Mouse (Mus musculus): Measurements from ENCODE around the gene Arih1.
A peak's percentile ranks its signal among the peaks of the same experiment; 100 is the strongest.
"Not testable (repeated sequence)": the region's sequence is repeated elsewhere in the genome, so short reads cannot be mapped to it uniquely, and the experiment has no call there.

Arih1 gene

DNA sequence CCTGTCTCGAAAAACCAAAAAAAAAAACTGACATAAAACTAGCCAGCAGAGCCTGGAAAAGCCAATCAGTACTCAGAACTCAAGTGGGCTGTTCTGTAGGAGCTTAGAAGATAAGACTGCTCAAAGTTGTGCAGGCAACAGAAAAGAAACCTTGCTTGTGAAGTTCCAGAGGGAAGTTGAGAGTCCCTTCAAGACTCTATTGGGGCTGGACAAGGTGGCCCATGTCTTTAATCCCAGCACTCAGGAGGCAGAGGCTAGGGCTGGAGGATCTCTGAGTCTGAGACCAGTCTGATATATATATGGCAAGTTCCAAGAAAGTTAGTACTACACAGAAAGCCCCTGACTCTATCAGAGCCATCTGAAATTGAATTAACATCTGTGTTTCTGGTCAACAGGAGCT lies 28.0 kb downstream of the Arih1 start:
- no peak for DNase-seq (ENCODE audit: low spot score)

DNA sequence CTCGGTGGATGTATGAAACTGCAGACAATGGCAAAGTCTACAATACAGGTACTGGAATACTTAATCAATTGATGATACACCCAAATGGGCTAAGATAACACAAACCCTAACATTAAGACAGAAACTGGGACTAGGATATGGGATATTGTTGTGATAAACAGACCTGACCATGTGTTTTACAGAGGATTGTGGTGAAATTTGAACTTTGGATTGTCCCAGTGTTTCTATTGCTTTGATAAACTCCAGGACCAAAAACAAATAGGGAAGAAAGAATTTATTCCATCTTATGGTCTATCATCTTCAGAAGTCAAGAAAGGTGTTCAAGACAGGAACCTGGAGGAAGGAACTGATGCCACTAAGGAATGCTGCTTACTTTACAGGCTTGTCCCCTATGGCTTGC lies 28.7 kb downstream of the Arih1 start:
- DNase-seq (ENCODE audit: low spot score): no peak

DNA sequence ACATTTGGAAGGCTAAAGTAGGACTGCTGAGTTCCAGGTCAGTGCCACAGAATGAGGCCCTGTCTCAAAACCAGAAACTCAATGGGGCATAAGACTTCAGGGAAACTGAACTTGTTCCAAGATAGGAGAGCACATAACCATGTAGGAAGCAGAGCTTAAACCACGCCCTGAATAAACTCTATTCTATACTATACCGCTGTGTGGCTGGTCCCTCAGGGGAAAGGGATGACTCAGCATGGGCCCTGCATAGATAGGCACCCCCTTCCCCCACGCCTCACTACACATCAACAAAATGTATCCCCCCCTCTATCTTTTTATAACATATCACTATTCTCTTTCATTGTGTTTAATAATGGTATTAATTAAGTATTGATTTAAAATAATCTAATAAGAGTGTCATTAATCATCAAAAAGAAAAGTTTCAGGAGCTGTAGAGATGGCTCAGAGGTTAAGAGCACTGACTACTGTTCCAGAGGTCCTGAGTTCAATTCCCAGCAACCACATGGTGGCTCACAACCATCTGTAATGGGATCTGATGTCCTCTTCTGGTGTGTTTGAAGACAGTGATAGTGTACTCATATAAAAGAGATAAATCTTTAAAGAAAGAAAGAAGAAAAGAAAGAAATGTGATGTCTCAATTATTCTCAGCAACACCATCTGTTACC lies 30.9 kb downstream of the Arih1 start:
- DNase-seq (ENCODE audit: low spot score): no peak

DNA sequence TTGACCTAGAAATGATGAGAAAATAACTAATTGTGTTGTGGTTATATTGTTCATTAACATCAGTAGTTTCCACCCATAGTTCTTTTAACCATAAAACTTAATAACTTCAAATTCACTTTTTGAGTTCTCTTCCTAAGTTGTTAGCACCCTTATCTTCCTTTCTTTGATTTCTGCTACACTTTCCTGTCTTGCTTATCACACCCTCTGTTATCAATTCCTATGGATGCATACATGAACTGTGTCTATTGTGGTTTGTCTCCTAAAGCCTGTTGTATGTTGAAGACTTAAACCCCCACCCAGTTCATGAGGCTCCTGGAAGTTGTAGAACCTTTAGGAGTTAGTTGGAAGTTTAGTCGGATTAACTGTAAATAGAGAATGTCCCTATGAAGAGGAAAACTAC lies 52.7 kb downstream of the Arih1 start:
- DNase-seq (ENCODE audit: low spot score): no peak

DNA sequence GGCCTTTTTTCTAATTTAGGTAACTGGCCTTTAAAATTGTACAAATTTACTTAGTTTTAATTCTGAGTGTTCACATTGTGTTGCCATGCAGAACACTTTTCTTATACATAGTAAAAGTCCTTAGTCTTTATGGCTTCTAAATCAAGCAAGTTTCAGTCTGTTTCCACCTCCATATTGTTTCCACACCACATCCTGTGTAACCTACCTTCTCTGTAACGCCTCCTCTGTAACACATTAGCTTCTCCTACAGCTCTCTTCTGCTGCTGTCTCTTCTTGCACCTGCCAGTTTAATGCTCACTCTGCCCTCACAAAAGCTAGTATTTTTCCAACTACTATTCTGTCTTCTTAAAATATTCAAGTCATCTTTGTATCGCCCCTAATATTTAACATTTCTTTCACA lies 54.8 kb downstream of the Arih1 start:
- peak; percentile 36 for DNase-seq (ENCODE audit: low spot score)

DNA sequence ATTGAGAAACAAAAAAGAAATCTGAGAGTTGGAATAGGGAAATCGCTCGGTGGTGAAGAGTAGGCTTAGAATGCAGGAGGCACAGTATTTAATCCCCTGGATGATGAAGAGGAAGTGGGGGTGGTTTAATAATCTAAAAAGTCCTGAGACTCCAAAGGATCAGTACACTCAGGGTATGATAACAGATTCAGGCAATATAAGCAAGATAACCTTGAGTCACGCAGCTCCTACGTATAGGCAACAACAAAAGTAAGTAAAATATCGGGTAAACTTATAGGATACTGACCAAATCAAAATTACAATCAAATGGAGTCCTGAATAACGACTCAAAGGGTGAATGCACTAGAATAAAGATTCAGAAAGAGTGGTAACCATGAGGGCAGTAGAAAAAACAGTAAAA lies 65.9 kb downstream of the Arih1 start:
- no peak for DNase-seq (ENCODE audit: low spot score)

DNA sequence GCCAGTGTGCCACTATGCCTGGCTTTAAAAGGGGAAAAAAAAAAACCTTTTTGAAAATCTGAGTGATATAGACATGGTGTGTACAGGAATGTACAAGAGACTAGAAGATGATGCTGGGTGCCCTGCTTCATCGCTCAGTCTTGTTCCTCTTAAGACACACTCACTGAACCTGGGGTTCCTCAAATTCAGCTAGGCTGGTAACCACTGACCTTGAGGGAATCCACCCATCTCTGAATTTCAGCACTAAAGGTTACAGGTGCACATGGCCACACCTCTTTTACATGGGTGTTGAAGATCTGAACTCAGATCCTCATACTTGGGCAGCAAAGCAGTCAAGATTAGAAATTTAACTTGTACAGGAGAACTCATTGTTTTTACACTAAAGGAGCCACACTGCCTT lies 79.1 kb downstream of the Arih1 start:
- DNase-seq (ENCODE audit: low spot score): no peak

DNA sequence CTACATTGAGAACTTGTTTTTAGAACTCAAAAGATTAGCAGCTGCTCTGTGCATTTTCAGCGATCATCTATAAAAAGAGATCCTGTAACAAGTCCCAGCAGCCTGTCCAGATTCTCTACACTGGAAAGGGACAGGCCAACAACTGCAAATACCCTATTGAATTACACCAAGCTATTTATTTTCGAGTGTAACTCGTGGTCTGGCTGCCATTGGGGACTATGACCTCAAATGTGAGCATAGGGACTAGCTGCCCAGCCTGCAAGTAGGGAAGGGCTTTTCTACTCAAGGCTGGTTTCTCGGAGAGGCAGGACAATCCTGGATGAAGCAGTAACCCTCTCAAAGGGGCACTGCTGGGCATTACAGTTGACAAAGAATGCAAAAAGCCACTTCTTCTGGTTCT lies 97.3 kb downstream of the Arih1 start:
- no peak for DNase-seq (ENCODE audit: low spot score)

DNA sequence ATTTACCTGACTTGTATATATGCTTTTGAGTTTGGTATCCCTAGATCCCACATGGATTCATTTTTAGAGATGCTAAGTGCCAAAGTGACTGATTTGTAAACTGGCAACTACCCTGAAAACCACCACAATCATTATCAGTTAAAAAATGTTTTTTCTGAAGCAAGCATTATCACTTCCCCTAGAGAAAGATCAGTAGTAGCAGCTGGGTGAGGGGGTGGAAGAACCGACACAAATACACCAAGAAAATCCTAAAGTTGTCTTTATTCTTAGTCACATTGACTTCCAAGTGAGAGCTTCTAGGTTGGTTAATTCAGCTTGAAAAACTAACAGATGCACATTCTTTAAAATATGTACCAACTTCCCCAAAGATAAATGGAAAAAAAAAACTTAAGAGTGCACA lies 98.1 kb downstream of the Arih1 start:
- DNase-seq (ENCODE audit: low spot score): no peak

DNA sequence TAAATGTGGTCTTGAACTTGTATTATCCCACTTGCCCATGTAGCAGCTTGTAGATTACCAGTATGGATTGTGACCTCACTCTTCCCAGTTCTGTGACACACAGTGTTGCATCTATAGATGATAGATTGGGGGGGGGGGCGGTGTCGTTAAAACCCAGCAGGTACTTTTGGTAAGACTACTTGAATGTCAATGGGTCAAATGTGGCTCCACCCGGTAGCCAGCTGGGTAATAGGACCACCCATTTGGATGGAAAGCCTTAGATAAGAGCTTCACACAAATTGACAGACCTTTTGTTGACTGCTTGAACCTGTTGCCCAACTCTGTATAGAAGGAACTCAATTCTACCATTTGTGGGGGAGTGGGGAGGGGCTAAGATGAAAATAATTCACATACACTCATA lies 99.0 kb downstream of the Arih1 start:
- DNase-seq (ENCODE audit: low spot score): no peak

DNA sequence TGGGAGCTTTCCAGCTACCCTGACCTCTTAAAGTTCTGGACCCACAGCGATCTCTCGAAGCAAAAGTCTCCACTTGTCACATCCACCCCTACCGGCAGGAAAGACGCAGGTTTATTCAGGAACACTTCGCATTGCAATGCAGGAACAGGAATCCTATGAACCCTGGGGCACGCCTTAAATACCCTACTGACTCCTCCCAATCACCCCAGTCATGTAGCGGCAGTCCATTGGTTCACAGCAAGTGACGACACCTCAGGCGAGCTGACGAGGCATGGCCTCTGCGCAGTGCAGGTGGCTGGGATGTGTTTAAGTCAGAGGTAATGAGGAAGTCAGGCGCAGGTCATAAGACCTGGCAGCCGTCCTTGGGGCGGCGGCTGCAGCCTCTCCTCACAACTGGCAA lies 110.8 kb downstream of the Arih1 start:
- DNase-seq (ENCODE audit: low spot score): no peak

DNA sequence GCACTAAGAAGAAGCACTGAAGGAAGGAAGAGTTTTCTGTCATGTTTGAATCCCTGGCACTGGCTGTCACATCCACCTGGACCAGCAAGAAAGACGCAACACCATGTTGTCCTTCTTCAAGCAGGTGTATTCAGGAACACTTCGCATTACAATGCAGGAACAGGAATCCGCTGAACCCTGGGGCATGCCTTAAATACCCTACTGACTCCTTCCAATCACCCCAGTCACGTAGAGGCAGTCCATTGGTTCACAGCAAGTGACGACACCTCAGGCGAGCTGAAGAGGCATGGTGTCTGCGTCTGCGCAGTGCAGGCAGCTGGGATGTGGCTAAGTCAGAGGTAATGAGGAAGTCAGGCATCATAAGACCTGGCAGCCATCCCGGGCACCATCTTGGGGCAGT lies 116.8 kb downstream of the Arih1 start:
- no peak for DNase-seq (ENCODE audit: low spot score)

DNA sequence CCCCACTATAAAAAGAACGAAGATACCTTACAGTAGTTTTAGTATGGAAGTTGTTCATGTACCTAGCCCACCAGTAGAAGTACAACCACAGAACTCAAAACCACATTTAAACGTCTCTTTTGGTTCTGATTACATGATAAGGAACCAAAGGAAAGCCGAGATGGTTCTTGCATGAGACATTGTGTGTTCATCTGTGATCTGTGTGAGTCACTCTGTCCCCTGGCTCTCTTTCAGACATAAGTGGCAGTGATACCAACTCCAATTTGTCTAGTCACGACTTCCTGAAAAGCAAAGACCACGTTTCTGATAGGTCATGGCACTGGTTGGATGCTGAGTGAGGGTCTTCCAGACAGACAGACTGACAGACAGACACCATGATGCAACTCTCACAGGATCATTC lies 117.2 kb downstream of the Arih1 start:
- no peak for DNase-seq (ENCODE audit: low spot score)

DNA sequence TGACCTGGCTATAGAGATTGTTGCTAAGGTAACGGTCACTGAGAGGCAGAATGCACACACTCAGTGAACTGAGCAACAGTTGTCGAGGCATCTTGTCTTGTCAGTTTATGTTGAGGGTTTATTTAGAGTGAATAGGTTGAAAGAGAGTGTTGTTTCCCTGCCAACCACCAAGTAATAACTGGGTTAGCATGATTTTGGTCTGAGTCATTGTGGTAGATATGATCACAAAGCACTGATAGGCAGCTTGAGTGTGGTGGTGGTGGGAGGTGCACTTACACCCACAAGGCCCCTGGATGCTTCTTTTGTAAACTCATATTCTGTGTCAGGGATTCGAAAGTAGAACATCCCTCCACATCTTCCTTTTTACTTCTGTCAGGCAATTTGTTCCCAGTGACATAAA lies 125.9 kb downstream of the Arih1 start:
- DNase-seq (ENCODE audit: low spot score): not testable (repeated sequence)

DNA sequence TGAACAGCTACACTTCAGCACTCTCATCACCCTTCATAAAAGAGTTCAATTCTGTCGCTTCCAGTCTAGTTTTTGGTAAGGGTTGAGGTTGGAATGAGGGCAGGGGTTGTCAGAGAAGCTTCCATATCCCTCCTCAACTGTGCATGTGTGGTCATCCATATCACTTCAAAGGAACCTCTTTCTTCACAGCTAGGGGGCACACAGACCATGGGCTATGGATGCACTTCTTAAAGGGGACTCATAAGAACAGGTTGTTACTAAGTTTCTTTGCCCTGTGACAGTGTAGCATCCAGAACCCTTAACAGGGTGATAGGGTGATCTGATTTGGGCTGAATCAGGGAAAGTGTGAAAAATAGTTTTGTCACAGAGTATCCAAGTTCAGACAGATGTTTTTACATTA lies 128.4 kb downstream of the Arih1 start:
- DNase-seq (ENCODE audit: low spot score): not testable (repeated sequence)

DNA sequence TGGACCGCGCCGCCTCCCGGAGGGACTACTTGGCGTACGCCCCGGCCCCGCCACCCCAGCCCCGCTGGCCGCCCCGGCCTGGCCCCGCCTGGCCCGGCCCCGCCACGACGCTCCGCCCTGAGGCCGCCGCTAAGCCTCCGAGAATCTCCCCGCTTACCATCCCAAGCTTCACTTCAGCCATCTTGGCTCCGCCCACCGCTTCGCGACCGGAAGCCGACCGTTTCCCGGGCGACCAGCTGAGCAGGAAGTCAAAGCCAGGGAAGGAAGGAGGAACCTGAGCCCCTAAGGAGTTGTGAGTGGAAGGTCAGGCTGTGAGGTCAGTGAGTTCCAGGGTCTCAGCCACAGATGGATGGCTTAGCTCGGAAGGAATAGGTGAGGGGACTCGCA lies 133.2 kb downstream of the Arih1 start, which contains the start of gene Bbs4:
Gene Bbs4, minus strand, starts transcription at position 256 of the 387 bp plus-strand sequence.
- peak; percentile 84 for DNase-seq (ENCODE audit: low spot score)

DNA sequence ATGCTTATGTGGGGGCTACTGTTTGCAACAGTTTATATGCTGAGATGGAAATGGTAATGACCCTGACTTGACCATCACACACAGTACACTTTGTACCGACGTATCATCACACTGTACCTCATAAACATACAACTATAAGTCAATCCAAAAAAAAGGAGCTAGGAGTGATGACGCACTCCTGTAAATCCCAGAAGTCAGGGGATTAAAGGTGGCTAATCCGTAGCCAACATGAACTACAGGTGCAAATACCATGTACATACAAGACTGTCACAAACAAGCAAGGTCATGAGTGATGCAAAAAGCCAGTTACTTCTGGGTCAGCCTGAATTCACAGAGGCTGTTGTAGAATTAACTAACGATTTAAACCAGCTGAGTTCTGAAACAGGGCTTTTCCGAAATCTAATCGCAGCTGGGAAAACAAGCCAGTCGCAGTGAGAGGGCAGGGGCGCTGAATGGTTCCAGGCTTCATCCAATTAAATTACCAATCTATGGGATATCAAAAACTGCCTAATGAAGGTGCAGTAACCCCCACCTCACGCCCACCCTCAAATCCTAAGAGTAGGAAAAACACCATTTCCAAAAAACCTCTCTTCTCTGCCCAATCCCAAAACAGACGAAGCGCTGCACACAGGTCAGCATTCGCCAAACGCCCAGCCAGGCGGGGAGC lies 133.7 kb downstream of the Arih1 start:
- no peak for DNase-seq (ENCODE audit: low spot score)

DNA sequence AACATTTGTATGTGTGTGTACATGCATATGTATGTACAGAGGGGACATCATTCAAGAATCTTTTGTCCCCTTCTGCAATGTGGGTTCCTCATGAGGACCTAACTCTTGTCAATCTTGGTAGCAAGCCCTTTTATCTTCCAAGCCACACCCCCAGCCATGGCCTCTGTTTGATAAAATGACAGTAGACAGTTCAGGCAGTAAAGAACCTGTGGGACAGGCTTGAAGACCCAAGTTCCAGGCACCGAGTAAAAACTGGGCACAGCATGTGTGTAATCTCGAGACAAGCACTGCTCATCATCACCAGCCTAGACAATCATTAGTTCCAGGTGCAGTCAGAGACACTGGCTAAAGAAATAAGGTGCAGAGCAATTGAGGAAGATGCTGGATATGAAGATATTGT lies 140.2 kb downstream of the Arih1 start:
- no peak for DNase-seq (ENCODE audit: low spot score)

DNA sequence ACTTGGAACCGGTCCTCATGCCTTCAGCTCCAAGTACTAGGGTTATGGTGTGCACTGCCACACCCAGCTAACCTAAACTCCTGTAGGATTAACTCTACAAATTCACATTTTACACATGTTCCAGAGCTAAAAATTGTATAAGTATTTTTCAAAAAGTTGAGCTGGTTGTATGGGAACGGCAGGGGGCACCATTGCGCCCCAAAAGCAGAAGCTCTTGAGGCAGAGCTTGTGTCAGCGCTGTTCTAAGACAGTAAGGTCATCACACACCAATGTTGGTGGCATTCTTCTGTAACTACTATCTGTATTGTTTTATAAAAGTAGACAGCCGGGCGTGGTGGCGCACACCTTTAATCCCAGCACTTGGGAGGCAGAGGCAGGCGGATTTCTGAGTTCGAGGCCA lies 146.4 kb downstream of the Arih1 start:
- DNase-seq (ENCODE audit: low spot score): peak; percentile 30

DNA sequence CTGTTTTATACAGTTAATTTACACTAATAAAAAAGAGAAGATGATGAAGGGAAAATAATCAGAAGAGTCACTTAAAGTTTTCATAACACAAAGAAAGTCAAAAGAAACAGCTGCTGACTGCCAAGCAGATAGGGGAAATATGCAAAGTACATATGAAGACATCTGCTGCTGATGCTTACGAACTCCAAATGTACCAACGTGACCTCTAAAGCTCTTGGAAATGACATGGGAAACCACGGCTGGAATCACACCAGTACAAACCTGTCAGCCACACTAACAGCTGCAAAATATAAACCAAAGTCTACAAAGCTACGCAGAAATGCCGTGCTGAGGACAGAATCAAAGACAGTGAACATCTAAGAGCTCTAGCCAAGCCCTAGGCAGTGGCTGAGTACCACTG lies 147.3 kb downstream of the Arih1 start:
- DNase-seq (ENCODE audit: low spot score): no peak

DNA sequence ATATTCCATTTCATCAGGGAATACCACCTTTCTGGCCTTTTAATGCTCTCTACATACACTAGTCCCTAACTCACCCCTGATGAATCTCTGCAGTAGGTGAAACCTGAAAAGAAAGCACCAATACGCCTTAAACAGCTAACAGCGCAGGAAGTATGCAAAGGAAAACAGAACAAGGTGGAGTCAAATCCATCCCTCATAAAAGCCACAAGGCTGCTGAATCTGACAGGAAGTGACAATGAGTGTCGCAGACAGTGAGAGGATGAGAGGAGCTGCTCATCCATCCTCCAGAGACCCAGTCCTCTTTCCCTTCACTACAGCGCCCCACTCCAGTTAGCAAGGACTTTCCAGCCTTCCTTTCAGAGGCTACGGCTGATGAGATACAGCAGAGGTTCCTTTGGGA lies 148.0 kb downstream of the Arih1 start:
- peak; percentile 52 for DNase-seq (ENCODE audit: low spot score)
